Mouse (Mus musculus) cerebellum, adult 11-12 months (tissue): ENCODE data around the gene Tmem274.

Source experiments
- DNase-seq: peaks from one replicate; pipeline ENCODE4 v3.0.0; 2022

Tmem274 gene

DNA sequence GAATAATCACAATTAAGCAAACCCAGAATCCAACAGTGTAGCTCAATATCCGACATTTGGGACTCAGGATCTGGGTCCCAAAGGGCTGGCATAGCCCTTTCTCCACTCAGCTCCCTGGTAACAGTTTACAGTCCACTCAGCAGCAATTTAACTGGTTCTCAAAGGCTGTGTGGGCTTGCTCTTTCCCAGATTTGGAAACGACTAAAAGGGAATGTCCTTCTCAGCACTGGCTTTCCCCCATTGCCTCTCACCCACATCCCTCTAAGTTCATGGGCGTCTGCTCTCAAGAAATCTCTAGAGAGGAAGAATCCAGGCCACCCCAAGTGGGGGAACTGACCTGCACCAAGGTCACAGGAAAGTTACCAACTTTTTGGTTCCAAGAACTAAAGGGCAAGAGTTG, 7.4 kb downstream of the Tmem274 start:
- DNase-seq, result no peak

GRCm38 (mm10) chr4:149485053-149485824, 8.1 kb downstream of the Tmem274 start, which contains the start of the genes Nmnat1 and Lzic:
Gene Nmnat1, minus strand, starts transcription at chr4:149485202.
Gene Lzic, plus strand, starts transcription at chr4:149485229.
- DNase-seq, result peak; percentile 89

- no peak for DNase-seq
Measured at GRCm38 (mm10) chr4:149485825-149486206, 8.6 kb downstream of the Tmem274 start.

DNA sequence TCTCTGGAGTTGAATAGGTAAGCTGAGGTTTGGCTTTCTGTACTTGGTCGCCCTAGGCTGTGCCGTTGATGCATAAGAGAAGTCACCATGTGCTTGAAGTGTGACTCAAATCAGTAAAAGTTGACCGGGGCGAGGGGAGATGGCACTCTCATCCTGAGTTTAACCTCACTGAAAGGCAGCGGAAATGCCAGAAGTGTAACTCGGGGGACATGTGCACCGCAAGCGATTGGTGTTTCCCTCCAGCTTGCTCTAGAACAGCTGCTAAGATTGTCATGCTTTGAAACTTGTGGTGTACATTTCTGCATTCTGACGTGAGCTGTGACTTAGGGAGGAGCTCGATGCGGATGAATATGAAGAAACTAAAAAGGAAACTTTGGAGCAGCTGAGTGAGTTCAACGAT, 10.6 kb downstream of the Tmem274 start:
- DNase-seq, result no peak

DNA sequence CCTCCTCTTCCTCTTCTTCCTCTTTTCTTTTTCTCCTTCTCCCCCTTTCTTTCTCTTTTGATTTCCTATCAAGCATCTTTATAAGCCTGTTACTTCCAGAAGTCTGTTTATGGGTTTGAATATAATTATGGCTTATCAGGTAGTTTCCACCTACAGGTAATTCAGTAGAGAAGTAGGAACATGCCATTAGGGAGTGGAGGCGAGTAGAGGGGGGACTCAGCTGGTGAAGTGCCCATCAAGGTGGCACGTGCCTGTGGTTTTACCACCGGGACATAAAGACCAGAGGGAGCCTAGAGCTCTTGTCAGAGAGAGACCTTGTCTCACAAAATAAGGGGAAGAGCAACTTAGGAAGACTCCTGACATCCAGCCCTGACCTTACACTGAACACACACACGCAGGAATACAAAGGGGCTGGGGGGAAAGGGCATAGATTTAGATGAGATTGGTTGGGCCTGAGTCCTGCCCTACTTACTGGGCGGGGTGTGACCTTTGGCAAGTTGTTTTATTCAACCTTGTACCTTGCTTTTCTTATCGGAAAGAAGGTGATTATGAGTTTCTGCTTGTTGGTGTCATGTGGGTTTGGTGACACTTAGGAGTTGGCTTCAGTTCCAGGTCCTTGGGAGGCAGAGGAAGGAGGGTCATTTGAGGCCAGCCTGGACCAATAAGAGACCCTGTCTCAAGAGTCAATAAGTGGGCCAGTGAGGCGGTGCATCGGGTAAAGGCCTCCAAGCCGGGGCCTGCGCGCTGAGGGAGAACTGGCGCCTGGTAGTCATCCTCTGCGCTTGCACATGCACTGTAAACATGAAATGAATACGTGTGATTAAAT, 12.4 kb downstream of the Tmem274 start:
- DNase-seq, result no peak

GRCm38 (mm10) chr4:149491151-149491550, 14.0 kb downstream of the Tmem274 start:
- no peak for DNase-seq

DNA sequence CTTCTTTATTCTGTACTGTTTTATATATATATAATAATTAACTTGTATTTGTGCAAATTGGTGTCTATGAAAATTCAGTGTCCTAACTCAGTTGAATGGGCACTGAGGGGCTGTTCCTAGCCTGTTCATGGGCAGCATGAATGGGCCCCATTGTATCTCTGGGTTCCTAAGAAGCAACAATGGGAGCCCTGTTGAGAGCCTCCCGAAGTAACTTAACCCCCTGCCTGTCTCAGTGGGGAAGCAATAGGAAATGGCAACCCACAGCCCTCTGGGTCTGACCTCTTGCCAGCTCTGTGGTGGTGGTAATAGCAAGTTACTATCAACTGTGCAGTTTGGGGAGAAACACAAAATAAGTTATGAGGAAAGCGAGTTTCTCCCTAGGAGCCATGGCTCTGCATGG, 19.4 kb downstream of the Tmem274 start:
- DNase-seq, result no peak

- DNase-seq, result no peak
Measured at GRCm38 (mm10) chr4:149498901-149499300, 21.7 kb downstream of the Tmem274 start.

DNA sequence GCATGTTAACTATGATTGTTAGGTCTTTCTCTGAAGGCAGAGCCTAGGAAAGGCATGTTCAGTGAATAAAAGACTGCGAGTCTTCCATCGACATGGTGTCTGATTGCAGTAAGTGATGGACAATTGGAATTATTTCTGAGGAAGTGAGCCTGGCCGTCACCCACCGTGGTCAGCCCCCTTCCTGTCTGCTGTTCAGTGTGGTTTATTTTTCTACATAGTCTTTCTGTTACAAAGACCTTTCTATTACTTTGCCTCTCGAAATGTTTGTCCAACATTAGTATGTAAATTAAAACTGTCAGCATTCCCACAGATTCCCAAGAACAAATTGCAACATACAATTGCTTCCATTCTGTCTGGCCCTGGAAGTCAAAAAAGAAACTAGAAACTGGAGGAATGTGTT, 22.6 kb downstream of the Tmem274 start:
- DNase-seq, result no peak

DNA sequence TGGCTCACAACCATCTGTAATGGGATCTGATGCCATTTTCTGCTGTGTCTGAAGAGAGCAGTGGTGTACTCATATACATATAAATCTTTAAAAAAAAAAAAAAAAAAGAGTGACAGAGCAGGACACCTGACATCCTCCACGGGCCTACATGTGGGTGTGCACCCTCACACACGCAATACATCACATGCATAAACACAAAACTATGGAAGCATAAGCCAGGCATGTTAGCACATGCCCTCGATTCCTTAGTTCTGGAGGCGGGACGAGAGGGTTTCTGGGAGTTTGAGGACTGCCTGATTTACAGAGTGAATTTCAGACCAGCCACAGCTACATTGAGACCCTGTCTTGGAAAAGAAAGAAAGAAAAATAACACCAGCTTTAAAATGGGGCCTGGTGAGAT, 27.2 kb downstream of the Tmem274 start:
- DNase-seq, result no peak

DNA sequence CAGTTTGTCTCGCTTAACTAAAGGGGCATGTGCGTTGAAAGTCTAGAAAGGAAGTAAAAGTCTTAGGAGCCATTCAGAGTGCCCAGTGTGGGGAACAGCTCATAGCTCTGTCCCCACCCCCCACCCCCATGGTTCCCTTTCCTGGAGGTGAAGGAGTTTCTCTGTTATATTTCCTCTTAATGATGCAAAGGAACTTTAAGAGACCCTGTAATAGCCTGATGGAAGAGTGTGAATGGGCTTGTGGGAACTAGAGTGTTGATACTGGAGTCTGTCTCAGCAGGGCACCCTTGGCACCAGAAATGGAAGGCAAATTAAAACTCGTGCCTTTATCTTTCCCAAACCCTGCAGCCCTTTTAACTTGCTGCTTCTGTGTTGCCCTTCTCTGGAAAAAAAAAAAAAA, 27.7 kb downstream of the Tmem274 start:
- no peak for DNase-seq

- DNase-seq, result no peak
Measured at GRCm38 (mm10) chr4:149505261-149505967, 28.2 kb downstream of the Tmem274 start.

GRCm38 (mm10) chr4:149506904-149507303, 29.7 kb downstream of the Tmem274 start:
- no peak for DNase-seq

DNA sequence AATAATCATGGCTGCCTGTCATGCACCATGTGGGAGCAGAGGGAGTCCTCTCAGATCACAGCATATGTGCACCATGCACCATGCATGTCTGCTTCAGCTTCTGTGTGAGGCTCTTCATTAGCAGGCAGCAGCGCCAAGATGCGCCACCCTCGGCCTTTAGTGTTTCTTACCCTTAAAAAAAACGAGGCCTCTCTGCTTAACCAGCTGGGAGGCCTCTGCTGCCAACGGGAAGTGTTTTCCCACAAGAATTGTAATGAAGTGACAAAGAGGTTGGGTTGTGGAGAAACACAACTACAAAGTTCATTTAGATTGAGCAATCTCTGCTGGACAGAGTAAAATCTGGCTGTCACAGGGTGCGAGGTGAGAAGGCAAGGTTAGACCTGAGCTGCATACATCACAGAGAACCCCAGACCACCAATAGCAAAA, 34.1 kb downstream of the Tmem274 start:
- no peak for DNase-seq

GRCm38 (mm10) chr4:149512072-149512471, 34.9 kb downstream of the Tmem274 start:
- no peak for DNase-seq

- DNase-seq, result no peak
Measured at GRCm38 (mm10) chr4:149515706-149516105, 38.5 kb downstream of the Tmem274 start.

GRCm38 (mm10) chr4:149517868-149518340, 40.7 kb downstream of the Tmem274 start, which contains the start of gene Ctnnbip1:
Gene Ctnnbip1, plus strand, starts transcription at chr4:149518236.
- DNase-seq, result peak; percentile 98

DNA sequence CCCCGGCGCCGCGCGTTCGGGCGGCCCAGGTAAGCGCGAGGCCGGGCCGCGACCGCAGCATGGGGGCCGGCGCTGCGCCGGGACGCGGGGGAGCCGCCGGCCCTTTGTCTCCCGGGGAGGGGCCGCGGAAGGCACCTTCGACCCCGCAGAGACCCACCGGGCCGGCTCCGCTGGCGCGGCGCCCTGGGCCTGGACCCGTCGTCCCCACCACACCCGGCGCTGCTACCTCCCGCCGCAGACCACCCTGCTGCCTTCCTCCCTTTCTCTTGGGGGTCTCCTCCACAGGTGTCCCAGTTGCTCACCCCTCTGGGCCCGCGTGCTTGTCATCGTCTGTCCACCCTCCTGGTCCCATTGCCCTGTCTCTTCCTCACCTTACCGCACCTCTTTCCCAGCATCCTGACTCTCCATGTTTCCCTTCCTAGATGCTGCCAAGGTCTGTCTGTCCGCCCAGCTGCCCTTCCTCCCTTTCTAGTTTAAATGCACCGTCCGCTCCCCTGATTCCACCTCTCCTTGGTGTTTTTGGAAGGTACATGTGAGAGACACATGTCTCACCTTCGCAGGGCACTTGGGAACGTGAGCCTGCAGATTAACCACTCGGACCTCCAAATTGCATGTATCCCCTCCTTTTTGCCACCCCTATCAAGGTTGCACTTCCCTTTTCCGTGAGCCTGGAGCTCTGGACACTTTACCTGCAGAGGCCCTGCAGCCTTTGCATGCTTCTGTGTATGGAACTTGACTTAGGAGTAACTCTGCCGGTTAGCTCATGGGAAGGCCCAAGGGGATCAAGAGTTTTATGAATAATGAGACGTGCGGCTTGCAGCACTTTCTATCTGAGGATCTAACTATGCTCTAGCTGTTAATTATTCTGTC, 41.4 kb downstream of the Tmem274 start:
- DNase-seq, result peak; percentile 73

DNA sequence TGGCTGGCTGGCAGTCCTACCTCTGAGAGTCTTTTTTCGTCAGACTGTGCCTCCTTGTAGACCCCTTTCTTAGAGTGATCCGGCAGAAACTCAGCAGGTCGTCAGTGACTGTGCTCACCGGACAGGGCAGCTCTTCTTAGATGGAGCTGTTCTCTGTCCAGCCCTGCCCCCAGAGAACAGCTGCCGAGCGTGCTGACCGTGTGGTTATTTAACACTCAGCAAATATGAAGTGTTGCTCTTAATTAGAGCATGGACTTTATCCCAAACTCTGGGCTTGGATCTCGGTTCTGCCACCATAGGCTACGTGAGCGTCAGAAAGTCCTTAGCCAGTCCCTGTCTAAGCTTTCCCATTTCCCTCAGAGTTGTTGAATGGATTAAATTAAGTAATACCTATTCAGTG, 44.1 kb downstream of the Tmem274 start:
- no peak for DNase-seq

GRCm38 (mm10) chr4:149523961-149524360, 46.8 kb downstream of the Tmem274 start:
- DNase-seq, result no peak

GRCm38 (mm10) chr4:149525170-149525569, 48.0 kb downstream of the Tmem274 start:
- no peak for DNase-seq

GRCm38 (mm10) chr4:149525811-149526210, 48.6 kb downstream of the Tmem274 start:
- no peak for DNase-seq
